Mouse (Mus musculus) thymus, postnatal 14 days (tissue): ENCODE measurements around the gene Gpr137.
A peak's percentile ranks its signal among the peaks of the same experiment; 100 is the strongest.

Experiments used
- DNase-seq: peaks from one replicate; pipeline ENCODE4 v3.0.0; 2021

Gpr137 gene

DNA sequence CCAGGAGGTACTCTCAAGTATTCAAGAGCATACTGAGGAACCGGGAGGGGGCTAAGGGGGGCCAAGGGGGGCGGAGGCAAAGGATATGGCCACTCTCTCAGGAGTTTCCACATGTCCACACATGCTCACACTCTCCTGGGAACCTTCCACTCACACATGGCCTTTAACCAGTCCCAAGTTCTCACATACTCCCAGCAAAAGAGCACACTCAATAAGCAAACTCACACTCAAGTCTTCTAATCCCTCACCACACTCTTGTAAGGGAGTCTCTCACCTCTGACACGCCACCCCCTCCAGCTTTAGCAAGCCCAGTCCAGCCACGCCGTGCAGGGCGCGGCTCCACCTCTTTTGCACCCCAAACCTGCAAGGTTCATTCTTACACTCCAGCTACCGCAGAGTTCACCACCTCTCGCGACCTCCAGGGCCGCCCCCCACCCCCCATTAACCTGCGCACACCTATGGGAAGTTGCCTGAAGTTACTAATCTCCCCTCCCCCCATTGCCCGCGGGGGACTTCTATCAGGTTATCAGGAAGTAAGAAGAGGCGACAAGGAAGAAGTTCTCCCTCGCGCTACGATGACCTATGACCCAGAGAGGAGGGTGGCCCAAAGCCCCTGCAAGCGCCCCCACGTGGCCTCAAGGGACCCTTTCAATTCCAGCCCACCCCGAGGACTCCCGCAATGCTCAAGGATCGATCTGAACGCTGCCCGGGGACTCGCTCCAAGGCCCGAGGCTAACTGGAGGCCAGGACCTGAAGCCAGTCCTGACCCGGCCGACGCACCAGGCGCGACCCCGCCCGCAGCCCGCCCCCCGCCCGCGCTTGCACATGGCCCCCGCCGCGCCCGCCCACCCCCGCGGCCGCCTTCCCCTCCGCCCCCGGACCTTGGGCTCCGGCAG is 21.3 kb downstream of the Gpr137 start:
- peak; percentile 77 for DNase-seq

DNA sequence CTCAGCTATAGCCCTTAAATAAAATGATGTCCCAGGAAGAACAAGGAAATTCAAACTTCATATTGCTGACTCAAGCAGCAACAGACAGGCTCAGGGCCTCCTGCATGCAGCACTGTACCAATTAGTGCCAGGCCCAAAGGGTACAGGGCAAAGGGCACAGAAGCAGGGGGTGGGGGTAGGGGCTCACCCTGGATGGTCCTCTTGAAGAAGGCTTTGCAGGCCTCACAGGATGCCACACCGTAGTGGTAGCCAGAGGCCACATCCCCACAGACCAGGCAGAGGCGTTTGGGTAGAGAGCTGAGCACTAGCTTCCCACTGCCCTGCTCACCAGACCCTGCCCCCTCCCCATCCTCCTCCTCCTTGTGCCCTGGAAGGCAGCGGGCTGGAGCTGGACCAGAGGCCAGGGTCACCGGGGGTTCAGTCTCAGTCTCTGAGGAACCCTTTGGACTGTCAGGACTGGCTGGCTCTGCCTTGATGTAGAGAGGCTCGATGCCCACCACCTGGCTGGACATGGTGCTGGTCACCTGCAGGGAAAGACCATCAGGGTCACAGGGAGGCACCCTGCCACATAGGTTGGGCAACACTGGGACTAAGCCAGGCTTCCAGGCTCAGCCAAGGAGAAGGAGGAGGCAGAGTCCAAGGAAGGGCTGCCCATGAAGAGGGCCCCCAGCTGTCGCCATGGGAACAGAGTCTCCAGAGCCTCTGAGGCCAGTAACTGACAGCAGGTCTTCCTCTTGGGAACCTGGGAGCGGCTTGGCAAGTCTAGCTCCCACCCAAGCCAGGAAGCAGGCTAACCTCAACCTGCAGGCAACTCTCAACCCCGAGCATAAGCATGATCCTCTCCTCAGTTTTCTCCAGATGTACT is 22.2 kb downstream of the Gpr137 start:
- DNase-seq: peak; percentile 30

DNA sequence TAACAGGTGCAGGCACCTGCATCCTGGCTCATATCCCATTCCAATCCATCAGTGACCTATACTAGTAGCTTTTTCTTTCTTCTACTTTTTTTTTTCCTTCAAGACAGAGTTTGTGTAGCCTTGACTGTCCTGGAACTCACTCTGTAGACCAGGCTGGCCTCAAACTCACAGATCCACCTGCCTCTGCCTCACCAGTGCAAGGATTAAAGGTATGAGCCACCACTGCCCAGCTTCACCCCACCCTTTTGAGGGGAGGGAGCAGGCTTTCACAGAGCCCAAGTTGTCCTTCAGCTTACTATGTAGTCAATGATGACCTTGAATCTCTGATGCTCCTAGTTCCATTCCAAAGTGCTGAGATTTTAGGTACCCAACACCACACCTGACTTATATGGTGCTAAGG is 22.8 kb downstream of the Gpr137 start:
- DNase-seq: no peak

DNA sequence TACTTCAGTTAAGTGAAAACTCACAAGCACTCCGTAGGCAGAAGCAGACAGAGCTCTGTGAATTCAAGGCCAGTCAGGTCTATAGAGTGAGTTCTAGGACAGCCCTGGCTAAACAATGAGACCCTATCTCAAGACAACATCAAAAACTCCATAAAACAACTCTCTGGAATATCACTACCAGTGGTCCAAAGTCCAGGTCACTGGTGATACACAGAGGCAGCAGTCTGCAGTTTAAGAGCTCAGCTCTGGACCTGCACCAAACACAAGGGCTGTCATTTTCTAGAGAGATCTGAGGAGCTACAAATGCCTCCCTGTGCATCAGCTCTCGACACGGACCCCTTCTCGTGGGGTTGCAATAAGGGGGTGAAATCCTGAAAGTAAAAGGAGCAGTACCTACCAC is 24.0 kb downstream of the Gpr137 start:
- DNase-seq: no peak

DNA sequence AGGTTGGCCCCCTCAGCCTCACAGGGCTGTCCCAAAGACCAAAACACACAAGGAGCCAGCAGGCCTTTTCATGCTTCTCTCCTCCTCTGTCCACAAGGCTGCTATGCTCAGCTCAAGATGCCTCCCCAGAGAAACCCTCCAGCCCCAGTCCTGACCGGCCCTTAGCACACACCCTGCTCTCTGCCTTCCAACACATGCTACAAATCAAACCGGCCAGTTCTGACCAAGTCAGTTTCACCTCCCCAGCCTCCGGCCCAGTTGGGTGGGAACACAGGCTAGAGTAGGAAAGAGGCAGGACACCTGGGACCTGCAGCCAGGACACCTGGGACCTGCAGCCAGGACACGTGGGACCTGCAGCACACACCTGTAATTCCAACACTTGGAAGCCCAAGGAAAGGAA is 25.8 kb downstream of the Gpr137 start:
- no peak for DNase-seq

DNA sequence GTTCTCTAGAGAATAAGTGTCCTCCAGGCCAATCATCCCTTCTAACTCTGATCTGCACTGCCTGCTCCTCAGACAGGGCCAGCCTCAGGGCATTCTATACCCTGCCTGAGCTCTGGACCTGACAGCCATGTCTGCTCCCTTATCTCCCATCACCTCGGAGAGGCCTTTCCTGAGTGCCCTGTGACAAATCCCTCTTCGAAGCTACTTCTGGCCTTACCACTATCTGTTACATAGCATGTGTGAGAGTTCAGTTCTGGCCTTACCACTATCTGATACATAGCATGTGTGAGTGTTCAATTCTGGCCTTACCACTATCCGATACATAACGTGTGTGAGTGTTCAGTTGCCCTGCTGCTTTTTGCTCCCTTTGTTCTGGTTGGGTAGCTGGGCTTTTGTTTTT is 27.0 kb downstream of the Gpr137 start:
- no peak for DNase-seq

DNA sequence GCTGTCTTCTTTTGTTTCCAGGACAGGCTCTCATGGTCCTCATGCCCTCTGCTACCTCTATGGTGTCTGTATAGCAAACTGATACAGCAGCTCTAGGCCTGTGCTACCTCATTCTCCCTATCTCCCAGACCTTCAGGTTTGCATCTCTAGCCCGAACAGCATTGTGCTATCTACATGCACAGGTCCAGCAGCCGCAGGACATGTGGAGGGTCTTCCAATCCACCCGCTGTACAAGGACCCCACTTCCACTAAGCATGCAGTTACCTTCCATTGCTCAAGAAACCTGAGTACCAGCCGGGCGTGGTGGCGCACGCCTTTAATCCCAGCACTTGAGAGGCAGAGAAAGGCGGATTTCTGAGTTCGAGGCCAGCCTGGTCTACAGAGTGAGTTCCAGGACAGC is 27.7 kb downstream of the Gpr137 start:
- no peak for DNase-seq

DNA sequence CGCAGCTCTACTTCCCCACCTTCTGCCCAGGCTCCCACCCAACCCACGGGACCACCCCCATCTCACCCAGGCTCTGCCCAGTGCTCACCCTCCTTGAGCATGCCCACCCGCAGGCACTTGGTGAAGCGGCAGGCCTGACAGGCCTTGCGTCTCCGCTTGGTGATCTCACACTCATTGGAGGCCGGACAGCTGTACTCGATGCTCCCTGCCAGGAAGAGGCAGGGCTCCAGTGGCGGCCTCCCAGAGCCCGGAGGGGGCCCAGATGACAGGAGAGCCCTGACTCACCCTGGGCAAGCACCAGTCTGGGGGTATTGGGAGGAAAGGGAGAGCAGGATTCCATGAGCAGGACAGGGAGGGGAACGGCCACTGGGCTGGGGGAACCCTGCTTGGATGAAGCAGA is 28.3 kb downstream of the Gpr137 start:
- DNase-seq: no peak

DNA sequence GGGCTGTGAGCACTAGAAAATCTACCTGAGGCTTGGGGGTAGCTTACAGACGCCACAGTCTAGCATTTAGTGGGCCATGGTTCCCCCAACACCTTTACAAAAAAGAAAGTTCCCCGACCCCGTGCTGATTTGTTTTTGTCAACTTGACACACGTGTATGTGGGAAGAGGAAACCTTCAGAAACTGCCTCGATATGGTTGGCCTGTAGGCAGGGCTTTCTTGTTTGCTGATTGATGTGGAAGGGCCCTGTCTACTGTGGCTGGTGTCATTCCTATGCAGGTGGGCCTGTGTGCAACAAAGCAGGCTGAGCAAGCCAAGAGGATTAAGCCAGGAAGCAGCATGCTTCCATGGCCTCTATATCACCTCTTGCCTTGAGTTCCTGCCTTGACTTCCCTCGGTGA is 29.2 kb downstream of the Gpr137 start:
- no peak for DNase-seq

DNA sequence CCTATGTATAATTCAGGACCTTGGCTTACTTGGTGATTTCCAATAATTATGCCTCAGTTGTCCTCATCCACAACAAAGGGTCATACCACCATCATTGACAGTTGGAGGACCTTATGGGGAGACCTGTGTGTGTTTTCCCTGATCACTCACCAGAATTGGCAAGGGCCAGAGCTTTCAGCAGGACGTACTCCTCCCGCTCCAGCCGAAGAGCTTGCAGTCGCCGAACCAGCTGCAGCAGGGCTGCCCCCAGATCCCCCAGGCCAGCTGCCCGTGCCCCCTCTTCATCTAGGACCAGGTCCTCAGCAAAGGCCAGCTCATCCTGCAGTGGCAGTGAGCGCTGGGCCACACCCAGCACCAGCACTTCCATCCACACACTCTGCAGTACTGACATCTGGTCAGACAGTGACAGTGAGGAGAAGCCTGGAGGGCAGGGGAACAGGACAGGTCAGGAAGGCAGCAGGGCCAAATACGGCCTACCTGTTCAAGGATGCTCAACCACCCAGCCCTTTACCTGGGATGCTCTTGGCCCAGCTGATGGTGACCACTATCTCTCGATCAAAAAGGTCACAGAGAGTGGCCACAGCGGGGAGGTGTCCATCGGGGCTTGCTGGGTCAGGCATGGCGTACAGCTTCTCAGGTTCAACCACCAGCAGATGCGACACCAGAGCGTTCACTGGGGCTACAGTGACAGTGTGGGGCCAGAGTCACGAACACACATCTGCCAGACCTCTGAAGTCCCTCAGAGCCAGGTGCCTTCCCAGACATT is 29.9 kb downstream of the Gpr137 start:
- no peak for DNase-seq

DNA sequence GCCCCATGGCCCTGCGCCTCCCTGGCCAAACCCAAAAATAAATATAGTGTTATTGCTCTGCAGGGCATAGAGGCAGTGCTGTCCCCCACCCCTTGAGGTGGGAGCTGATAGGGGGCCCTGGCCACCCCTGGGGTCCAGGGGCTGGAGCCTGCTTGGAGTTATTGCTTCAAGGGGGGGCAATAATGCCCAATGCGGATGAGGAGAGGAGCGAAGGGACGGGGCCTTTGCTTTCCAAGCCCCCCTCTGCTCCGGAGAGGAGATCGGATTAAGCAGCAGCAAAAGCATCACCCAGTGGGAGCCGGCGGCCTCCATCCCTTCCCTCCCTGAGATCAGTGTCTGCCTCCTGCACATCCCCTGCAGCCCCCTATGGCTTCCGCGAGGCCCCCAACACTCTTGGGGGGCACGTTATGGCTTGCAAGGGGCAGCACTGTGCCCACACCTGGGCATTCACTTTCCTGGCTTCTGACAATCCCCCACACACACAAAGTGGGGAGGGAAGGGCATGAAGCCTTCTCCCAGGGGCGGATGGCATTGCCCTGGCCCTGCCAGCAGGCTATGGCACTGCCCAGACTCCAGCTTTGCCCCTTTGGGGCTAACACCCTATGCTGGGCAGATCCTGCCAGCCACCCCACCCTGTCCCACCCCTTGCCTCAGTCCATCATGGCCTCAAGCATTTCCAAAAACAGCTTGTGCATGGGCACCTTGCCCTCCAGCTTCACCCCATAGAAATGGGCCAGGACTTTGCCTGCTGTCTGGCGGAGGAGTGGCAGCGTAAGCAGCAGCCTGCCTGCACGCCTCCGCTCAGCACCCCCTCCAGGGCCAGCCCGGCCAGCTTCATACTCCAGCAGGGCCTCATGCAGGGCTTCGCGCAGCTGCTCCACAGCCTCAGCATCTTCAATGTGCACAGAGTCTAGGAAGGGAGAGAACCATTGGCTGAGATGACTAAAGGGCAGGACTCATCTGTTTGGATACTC is 30.9 kb downstream of the Gpr137 start:
- no peak for DNase-seq

DNA sequence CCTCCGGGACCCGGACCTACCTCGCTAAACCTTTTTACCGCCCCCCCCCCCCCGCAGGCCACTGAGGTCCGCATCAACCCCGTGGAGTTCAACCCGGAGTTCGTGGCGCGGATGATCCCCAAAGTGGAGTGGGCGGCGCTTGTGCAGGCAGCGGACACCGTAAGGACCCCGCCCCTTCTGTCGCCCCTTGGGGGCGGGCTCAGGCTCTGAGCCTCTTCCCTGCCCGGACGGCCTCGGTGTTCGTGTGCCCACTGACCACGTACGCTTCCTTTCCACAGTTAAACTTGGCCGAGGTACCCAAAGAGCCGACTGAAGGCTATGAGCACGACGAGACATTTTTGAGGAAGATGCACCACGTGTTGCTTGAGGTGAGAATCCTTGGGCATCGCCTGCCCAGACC is 32.0 kb downstream of the Gpr137 start:
- peak; percentile 66 for DNase-seq

DNA sequence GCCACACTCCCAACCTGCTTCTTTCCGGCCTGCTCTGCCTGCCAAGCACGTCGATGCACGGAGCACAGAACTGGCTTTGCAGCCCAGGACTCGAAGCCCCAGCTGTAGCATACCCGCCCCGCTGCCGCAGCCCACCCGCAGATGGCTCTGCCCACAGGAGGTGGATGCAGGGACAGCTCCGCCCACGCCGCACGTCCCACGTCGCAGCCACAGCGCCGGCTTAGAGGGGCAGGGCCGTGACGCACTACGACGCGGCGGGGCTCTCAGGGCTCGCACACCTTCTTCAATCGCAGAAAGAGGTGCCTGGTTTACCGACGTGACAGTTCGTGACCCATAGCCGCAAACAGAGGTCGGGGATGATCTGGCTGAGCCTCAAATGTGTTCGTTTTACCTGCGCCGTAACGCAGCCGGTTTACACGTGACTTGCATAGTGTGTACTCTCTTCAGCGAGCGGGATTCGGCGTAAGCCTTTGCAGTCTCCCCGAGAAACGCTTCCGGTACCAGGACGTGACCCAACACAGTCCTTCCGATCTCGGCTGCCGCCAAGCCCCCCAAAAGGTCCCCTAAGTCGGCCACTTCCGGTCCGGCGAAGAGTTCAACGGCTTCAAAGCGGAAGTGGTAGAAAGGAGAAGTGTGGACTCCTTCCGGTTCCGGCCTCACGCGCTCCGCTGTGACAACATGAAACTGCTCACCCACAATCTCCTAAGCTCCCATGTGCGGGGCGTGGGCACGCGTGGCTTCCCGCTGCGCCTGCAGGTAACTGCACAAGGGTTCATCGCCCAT is 32.6 kb downstream of the Gpr137 start, which contains the start of the genes Trmt112 and Prdx5:
Gene Trmt112 (plus strand): TSS at position 192 of the 783 bp plus-strand sequence.
Gene Prdx5 (minus strand): TSS at position 600 of the 783 bp plus-strand sequence.
- DNase-seq: peak; percentile 93

DNA sequence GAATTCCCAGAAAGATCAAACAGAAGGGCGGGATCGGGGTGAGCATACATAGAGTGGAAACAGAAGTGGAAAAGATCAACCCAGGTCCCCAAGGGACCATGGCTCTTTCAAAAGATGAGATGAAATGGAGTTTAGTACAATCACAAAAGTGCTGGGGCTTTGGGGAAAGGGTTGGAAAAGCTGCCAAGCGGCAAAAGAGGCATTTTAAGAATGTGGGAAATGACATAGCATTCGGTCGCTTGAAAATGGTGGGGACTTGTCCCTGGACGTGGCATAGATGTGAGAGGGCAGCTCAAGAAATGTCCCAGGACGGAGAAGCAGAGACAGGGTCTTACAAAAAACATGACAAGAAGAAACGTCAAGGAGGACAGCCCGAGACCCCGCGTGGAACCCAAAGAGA is 33.3 kb downstream of the Gpr137 start:
- DNase-seq: no peak

DNA sequence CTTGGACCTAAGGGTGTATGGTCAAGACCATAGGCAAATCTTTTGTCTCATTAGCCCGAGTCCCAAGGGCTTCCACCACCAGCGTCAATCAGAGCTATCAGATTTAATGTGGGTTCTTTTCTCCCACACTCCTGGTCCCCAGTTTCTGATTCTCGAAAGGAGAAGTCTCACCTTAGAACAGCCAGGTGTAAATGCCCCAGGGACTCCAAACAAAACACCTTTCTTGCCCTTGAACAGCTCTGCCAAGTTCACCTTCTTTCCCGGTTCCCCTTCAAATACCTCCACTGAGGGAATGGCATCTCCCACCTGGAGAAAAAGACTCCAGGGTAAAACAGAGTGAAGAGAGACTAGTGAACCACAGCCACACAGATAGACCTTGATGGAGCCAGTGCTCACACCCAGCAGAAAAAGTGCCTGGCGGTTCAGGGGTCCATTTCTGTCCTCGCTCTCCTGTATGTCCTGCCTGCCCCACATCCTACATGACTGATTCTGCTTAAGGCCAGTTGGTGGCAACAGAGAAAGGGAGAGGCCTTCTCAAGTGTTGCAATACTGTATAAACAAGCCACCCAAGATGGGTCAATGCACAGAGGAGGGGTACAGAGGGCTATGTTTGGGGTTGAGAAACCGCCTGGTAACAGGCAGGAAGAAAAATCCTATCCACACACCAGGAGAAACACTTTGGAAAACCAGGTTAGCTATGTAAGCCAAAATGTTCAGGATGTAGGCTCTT is 34.3 kb downstream of the Gpr137 start:
- DNase-seq: no peak

DNA sequence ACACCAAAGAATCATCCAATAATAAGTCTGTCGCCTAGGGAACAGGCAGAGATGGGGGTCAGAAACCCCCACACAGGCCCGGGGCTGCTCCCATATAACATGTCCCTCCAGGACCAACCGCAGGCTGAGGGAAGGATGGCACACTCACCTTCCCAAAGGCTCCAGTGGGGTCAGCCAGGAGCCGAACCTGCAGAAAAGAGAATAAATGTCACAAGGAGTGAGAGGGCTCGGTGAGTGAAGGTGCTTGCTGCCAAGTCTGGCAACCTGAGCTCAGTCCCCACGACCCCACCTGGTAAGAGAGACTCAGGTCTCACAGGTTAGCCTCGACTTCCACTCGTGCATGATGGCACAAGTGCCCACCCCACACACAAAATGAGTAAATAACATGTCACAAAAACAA is 35.2 kb downstream of the Gpr137 start:
- DNase-seq: no peak

DNA sequence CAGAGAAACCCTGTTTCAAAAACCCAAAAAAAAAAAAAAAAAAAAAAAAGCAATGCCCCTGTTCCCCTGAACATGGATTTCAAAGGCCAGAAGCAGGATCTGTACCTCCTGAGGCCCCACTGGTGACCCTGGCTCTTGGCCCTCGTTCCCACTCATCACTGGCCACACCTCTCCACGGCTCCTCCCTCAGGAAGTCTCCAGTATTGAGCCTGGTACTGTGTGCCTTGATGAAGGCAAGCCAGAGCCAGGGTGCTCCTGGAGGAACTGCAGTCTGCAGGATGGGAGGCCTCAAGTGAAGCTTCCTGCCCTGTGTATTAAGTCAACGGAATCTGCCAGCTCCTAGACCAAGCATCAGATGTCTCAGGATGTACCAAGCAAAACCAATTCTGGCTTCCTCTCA is 36.1 kb downstream of the Gpr137 start:
- no peak for DNase-seq

DNA sequence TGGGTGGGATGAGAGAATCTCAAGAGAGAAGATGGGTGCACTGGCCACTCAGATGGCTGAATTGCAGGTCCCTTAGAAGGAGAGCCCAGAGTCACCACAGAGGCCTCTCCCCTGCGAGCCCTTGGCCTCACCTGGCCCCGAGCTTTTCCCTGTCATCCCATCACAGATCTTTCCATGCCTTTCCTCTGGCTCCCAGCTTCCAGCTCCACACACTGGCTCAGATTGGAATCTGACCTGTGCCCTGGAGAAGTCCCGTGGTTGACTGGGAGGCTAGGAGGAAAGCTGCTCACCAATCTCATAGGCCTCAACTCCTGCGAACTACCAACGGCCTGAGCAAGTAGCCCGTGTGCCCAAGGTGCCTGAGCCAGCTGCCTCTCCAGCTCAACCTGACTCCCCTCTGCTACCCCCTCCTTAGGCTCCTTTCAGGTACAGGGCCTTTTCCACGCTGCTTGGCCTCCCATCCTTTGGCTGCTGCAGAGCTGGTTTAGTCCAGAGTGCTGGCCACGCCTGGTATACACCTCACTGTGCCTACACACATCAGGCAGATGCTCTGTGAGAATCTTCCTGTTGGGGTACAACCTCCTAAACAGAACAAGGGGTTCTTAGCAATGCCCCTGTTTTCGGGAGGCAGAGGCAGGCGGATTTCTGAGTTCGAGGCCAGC is 36.7 kb downstream of the Gpr137 start:
- DNase-seq: no peak

DNA sequence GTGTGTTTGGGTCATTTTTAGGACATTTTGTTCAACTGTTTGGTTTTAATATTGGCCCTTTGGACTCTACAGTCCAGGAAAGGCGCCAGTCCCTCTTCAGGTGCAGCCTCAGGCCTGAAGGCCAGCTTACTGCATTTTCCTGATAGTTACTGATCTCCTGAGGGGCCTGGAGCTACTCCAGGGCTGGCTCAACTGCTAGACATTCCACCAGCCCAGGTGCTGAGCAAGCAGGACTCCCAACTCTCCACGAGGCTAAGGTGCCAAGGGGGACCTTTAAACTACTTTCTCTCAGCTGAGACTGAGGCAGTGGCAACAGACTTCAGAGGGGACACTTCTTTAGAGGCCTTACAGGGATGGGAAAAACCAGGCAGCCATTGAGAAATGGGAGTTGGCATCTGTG is 37.4 kb downstream of the Gpr137 start:
- DNase-seq: no peak

DNA sequence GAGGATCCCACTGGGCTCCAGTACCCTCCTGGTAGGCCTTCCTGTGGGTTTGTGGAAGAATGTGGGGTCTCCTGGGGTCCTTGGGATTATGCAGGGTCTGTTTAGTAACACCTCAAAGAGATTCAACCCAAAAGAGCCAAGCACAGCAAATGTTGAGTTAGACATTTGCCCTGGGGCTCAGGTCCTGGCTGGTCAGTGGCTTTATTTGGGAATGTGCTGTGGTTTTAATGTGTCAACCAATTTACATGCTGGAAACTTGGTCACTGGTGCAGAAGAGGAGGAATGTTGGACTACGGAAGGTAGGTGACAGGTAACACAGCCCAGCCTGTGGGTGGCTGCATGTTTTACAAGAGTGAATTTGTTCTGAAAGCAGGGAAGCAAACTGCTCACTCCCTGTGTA is 39.2 kb downstream of the Gpr137 start:
- DNase-seq: no peak
